Mouse (Mus musculus) erythroid progenitor cell, adult 5-6 weeks (primary cell): Measurements from ENCODE around the gene Nup214. TPM values are rescaled to one million over a fixed set of nuclear protein-coding genes. Genes with fewer than 3 reads are reported as not detected.

Experiments
- ATAC-seq: replicated peaks from 2 replicates; pipeline ENCODE4 v1.8.0; 2016; ENCODE audit warnings: moderate number of reproducible peaks, mild to moderate bottlenecking, moderate TSS enrichment, inconsistent platforms; ENCODE audit not compliant: poor library complexity, low FRiP score, severe bottlenecking
- total RNA-seq, 2 experiments: library from RNA; stranded (forward) in 1 of 2; stranded (reverse) in 1 of 2; fragments of 150-400 nt in 1 of 2; fragments of 186-747, 209-891 nt in 1 of 2; gene quantifications; 2 replicates each; pipeline versions ENCODE4 v1.2.3 to v1.2.4; 2015 to 2017; ENCODE audit warnings: low replicate concordance in 2 of 2

The Nup214 gene
- total RNA-seq, 2 experiments from 2014 or later: 39.5 to 87.6 TPM

- no peak for ATAC-seq
These were observed 88.6 kb downstream of the Nup214 start for GRCm38 (mm10) chr2:32062626-32063410.

- no peak for ATAC-seq
These were observed 89.4 kb downstream of the Nup214 start for GRCm38 (mm10) chr2:32063451-32064151.

GRCm38 (mm10) chr2:32064913-32065312 is 90.7 kb downstream of the Nup214 start:
- ATAC-seq: no peak

GRCm38 (mm10) chr2:32065371-32065791 is 91.1 kb downstream of the Nup214 start:
- no peak for ATAC-seq

- no peak for ATAC-seq
These were observed 91.8 kb downstream of the Nup214 start for GRCm38 (mm10) chr2:32066005-32066404.

- no peak for ATAC-seq
These were observed 94.8 kb downstream of the Nup214 start for GRCm38 (mm10) chr2:32068811-32069607.

GRCm38 (mm10) chr2:32070747-32071146 is 96.5 kb downstream of the Nup214 start:
- no peak for ATAC-seq

GRCm38 (mm10) chr2:32074404-32074803 is 100.2 kb downstream of the Nup214 start:
- no peak; the same call in 1 of the 2 replicates for ATAC-seq

- no peak for ATAC-seq
These were observed 101.1 kb downstream of the Nup214 start for GRCm38 (mm10) chr2:32075368-32075767.

GRCm38 (mm10) chr2:32077744-32078143 is 103.5 kb downstream of the Nup214 start:
- no peak for ATAC-seq

GRCm38 (mm10) chr2:32078522-32078921 is 104.3 kb downstream of the Nup214 start:
- ATAC-seq: no peak

GRCm38 (mm10) chr2:32079191-32079725 is 105.0 kb downstream of the Nup214 start:
- no peak for ATAC-seq

GRCm38 (mm10) chr2:32080681-32081080 is 106.4 kb downstream of the Nup214 start:
- ATAC-seq: no peak

GRCm38 (mm10) chr2:32081296-32081929 is 107.2 kb downstream of the Nup214 start:
- ATAC-seq: no peak

GRCm38 (mm10) chr2:32082229-32082628 is 108.0 kb downstream of the Nup214 start:
- ATAC-seq: no peak

- peak; percentile 46 for ATAC-seq
These were observed 109.1 kb downstream of the Nup214 start for GRCm38 (mm10) chr2:32083159-32084011.

- ATAC-seq: peak; percentile 59
These were observed 110.1 kb downstream of the Nup214 start, which contains the start of gene Fam78a for GRCm38 (mm10) chr2:32084111-32084871. TSS of gene Fam78a (minus strand) at chr2:32084857.

GRCm38 (mm10) chr2:32084872-32085199 is 110.6 kb downstream of the Nup214 start:
- no peak for ATAC-seq
